Mouse (Mus musculus): Measurements from ENCODE around the gene Dock10. TPM values are rescaled to one million over a fixed set of nuclear protein-coding genes. Genes with fewer than 3 reads are reported as not detected.

The Dock10 gene
- polyA plus RNA-seq, 1 experiment from 2014 or later, result 2.1 TPM

DNA sequence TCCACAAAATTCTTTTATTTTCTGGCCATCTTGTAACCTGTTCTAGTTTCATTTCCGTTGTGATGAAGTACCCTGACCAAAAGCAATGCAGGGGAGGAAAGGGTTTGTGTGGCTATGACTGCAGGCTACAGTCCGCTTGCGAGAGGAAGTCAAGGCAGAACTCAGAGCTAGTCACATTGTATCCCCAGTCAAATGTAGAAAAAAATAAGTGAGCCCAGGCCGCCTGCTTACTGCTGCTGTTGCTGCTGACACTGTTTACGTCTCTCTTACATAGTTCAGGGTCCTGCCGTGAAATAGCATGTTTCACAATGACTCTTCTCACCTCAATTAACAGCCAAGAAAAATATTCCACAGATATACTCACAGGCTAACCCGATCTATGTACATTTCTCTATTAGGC is 87.9 kb downstream of the Dock10 start:
- no peaks in the 10 kb centered on the region for H3K9me3 ChIP-seq
- no peak overlapping the region for H3K9ac ChIP-seq (replicated peaks)
- H3K4me2 ChIP-seq (replicated peaks), result no peak overlapping the region
- no peak for ATAC-seq (replicated peaks)
- no peaks in the 10 kb centered on the region for H3K4me1 ChIP-seq
- H3K27ac ChIP-seq (replicated peaks), result no peak overlapping the region
- H3K36me3 ChIP-seq, result no peaks in the 10 kb centered on the region
- no peaks in the 10 kb centered on the region for H3K27me3 ChIP-seq
- 83% methylated on average over 7 of the region's 7 CpGs for WGBS
- H3K4me3 ChIP-seq, result no peak overlapping the region

DNA sequence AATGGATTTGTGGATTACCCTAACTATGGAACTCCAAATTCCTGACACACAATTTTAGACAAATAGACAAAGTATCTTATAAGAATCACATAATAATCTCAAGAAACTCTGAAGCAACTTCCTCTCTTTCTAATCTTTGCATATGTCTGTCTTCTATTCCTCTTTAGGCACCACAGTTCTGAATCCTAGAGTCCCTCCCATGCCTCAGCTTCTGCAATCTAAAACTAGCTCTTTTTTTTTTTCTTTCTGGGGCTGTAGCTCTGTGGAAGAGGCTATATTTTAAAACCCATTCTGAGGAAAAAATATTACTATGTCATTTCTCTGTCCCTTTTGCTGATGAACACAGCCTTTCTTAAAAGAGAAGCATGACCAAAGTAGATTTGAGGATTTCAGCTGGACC is 92.6 kb downstream of the Dock10 start:
- no peaks in the 10 kb centered on the region for H3K9me3 ChIP-seq
- no peaks in the 10 kb centered on the region for H3K36me3 ChIP-seq
- H3K9ac ChIP-seq (replicated peaks), result no peak overlapping the region
- H3K4me2 ChIP-seq (replicated peaks), result no peak overlapping the region
- H3K27ac ChIP-seq (replicated peaks), result no peak overlapping the region
- H3K4me1 ChIP-seq, result no peaks in the 10 kb centered on the region
- H3K27me3 ChIP-seq, result no peaks in the 10 kb centered on the region
- ATAC-seq (replicated peaks), result no peak
- H3K4me3 ChIP-seq, result no peak overlapping the region

DNA sequence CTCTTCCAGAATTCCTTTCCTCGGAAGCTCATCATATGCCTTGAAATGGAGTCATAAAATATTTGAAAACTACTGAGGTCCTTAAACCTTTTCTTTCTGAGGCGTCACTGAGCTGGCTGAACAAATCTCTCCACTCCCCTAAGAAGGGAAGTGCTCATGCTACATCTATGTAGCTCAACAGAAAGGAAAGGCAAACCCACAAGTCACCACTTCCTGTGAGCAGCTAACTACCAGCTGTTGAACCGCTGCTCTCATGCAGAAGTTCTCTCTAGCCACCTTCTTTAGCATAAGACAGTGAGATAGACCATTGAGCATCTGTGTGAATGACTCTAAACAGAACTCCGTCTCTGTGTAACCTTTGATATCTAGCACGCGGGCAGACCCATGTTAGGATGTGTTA is 93.2 kb downstream of the Dock10 start:
- Histone ChIP-seq H3K4me3 (no peak overlapping the region), H3K27me3 (no peaks in the 10 kb centered on the region), H3K4me1 (no peaks in the 10 kb centered on the region), H3K9ac (replicated peaks) (no peak overlapping the region), H3K27ac (replicated peaks) (no peak overlapping the region), H3K9me3 (no peaks in the 10 kb centered on the region), H3K4me2 (replicated peaks) (no peak overlapping the region), H3K36me3 (no peaks in the 10 kb centered on the region)
- WGBS, result 95% methylated on average over 6 of the region's 6 CpGs
- no peak for ATAC-seq (replicated peaks)

DNA sequence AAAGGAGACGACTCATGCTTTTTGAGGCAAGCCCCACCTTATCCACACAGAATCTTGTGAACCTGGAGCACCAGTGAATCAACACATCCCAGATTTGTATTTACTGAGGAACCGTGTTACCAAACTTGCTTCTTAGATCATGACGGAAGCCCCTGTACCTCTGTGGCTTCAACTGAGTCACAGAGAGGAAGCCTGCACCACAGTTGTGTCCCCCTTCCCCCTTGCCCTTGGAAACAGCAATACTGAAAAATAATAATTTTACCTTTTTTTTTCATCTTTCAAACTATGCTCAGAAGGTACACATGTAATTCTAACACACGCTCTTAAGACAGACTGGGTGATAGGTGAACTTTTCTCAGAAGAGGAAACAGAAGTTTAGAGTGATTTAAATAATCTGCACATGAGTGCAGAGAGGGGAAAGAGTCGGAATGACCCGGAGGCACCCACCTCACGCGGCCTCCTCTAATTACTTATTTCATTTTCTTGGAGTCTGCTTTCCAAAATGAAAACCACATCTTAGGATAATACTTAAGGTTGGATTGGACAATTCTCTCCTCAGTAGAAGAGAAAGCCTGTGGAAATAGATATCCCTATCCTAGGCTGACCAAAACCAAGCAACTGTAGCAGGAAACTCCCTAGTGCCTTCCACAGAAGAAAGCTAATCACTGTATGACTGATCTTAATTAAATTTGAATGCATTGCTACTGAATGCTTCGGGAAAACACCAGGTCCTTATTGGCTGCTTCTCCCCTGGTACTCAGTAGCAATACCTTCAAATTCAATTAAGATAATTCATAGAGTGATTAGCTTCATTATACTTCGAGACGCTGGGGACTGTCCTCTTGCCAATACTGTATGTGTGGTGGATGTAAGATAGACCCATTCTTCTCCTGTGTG is 96.6 kb downstream of the Dock10 start:
- Histone ChIP-seq H3K36me3 (no peaks in the 10 kb centered on the region), H3K4me2 (replicated peaks) (no peak overlapping the region), H3K4me3 (no peak overlapping the region), H3K4me1 (no peaks in the 10 kb centered on the region), H3K9me3 (no peaks in the 10 kb centered on the region), H3K27me3 (no peaks in the 10 kb centered on the region), H3K9ac (replicated peaks) (no peak overlapping the region), H3K27ac (replicated peaks) (no peak overlapping the region)
- WGBS, result 75% methylated on average over 11 of the region's 11 CpGs
- no peak for ATAC-seq (replicated peaks)

DNA sequence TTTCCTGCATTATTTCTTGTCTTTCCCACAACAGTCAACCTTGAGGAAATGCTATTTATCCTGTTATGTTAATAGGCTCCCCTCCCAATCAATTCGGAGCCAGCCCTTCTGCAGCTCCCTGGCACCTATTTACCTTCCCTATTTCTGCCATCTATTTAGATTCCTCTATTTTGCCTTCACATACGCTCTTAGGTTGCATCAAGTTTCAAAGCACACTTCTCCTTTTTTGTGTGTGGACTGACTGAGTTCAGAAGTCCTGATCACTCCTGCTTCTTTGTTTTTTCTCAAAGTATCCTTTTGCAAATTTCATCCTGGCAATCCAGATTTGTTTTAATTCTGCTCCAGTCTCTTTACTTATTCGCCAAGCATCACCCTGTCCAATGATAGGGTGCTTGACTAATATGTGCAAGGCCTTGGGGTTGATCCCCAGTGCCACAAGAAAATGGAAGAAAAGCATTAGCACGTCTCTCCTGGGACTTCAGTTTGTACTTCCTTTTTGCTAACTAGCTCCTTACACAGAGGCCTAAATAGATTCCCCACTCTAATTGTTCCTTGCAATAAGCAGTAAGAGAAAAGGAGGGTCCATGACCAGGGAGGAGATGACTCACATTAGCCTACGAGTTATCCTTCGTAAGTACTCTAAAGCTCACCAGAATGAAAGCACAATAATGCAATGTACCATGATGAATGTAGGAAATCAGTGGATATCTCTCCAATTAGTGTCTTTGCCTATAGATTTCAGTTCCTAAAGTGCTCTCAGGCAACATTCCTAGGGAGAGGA is 98.7 kb downstream of the Dock10 start:
- Histone ChIP-seq H3K4me3 (no peak overlapping the region), H3K27ac (replicated peaks) (no peak overlapping the region), H3K9me3 (no peaks in the 10 kb centered on the region), H3K9ac (replicated peaks) (no peak overlapping the region), H3K27me3 (no peaks in the 10 kb centered on the region), H3K4me2 (replicated peaks) (no peak overlapping the region), H3K4me1 (no peaks in the 10 kb centered on the region), H3K36me3 (no peaks in the 10 kb centered on the region)
- ATAC-seq (replicated peaks), result no peak
- WGBS, result 77% methylated on average over 6 of the region's 6 CpGs

DNA sequence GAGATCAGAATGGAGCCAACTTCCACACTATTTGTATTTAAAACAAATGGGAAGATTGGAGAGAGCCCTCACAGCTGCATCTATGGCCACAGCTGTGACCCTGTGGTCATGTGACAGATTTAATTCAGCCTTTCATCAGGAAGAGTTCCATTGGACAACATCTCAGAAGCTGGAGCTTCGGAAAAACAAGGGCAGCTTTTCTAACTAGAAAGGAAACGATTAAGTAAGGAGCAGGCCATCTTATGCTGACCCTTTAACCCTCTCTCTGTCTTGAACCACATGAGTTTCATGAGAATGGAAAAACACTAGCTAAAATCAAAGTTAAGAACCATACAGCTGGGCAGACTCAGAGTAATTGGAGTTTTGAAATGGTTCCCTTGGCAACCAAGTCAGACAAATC is 101.9 kb downstream of the Dock10 start:
- ATAC-seq (replicated peaks), result no peak
- Histone ChIP-seq H3K36me3 (no peaks in the 10 kb centered on the region), H3K4me2 (replicated peaks) (no peak overlapping the region), H3K4me1 (no peaks in the 10 kb centered on the region), H3K9ac (replicated peaks) (no peak overlapping the region), H3K4me3 (no peak overlapping the region), H3K9me3 (no peaks in the 10 kb centered on the region), H3K27me3 (no peaks in the 10 kb centered on the region), H3K27ac (replicated peaks) (no peak overlapping the region)
- WGBS, result 60% methylated on average over 2 of the region's 2 CpGs

DNA sequence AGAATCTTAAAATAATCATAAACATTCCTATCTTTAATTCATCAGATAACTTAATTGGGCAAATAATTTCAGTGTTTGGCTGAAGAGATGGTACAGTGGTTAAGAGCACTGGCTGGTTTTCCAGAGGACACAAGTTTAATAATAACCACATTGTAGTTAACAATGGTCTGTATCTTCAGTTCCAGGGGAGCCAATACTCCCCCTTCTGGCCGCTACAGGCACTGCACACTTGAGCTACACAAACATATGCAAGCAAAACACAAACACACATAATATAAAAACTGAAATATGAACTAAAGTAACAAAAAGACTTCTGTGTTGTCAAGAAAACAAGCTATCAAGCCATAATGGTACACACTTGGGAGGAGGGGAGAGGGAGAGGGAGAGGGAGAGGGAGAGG is 102.5 kb downstream of the Dock10 start:
- no peaks in the 10 kb centered on the region for H3K4me1 ChIP-seq
- H3K4me3 ChIP-seq, result no peak overlapping the region
- H3K9ac ChIP-seq (replicated peaks), result no peak overlapping the region
- no peaks in the 10 kb centered on the region for H3K9me3 ChIP-seq
- no peak overlapping the region for H3K27ac ChIP-seq (replicated peaks)
- ATAC-seq (replicated peaks), result no peak
- H3K36me3 ChIP-seq, result no peaks in the 10 kb centered on the region
- 78% methylated on average over 1 of the region's 1 CpGs for WGBS
- no peak overlapping the region for H3K4me2 ChIP-seq (replicated peaks)
- H3K27me3 ChIP-seq, result no peaks in the 10 kb centered on the region

DNA sequence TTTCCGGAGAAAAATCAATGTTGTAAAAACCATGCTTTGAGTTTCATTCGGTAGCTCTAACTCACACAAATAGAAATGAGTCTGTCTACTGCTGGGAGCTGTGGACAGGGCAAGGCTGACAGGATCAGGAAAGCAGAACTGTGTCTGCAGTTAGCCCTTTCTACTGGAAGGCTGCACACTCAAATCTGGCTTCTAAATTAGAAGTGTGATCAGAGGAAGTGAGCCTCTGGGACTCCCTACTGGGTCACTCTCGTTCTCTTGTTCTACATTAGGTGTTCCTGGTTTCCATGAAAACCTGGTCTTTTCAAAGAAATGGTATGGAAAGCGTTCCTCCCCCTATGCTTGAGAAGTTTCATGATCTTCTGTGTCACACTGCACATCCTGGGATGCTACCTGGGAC is 103.1 kb downstream of the Dock10 start:
- 83% methylated on average over 4 of the region's 4 CpGs for WGBS
- no peaks in the 10 kb centered on the region for H3K4me1 ChIP-seq
- no peaks in the 10 kb centered on the region for H3K27me3 ChIP-seq

DNA sequence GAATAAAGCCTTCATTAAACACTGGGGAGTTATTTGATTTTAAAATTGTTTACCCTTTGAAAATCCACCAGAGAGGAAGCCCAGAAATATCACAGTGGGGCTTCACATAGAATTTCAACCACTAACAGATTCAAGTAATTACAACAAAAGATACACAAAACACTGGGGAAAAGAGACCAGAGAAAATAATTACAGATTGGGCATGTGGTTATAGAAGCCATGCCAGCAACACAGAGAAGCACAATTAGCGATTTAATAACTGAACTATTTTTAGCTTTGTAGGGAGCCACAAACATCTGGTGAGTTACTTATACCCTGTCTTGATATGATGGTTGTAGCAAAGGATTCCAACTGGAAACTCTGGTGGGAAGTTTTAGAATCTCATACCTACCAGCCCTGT is 104.2 kb downstream of the Dock10 start:
- ATAC-seq (replicated peaks), result no peak
- Histone ChIP-seq H3K36me3 (no peaks in the 10 kb centered on the region), H3K4me3 (no peak overlapping the region), H3K27ac (replicated peaks) (no peak overlapping the region), H3K9ac (replicated peaks) (no peak overlapping the region), H3K9me3 (no peaks in the 10 kb centered on the region), H3K27me3 (no peaks in the 10 kb centered on the region), H3K4me1 (no peaks in the 10 kb centered on the region), H3K4me2 (replicated peaks) (no peak overlapping the region)
- 78% methylated on average over 1 of the region's 1 CpGs for WGBS

More for the DNA sequence above, 103.1 kb downstream of the Dock10 start:
- H3K4me2 ChIP-seq (replicated peaks), result no peak overlapping the region
- no peaks in the 10 kb centered on the region for H3K9me3 ChIP-seq
- no peaks in the 10 kb centered on the region for H3K36me3 ChIP-seq
- no peak overlapping the region for H3K27ac ChIP-seq (replicated peaks)
- H3K4me3 ChIP-seq, result no peak overlapping the region
- no peak for ATAC-seq (replicated peaks)
- no peak overlapping the region for H3K9ac ChIP-seq (replicated peaks)

DNA sequence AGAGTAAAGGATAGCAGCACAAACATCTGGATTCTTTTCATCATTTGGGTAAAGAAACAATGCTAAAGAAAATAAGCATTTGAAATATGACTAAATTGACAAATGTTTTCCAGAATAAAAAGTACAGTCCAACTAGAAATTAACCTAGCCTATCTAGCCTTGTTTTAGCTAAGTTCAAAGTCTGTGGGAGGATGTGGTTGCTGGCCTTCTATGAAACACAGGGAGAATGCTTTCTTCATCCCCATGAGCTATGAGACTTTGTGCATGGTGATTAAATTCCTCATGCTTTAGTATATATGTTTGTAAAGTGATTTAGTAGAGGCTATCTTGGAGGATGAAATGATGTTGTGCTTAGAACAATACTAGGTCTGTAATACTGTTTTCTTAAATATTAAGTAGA is 105.5 kb downstream of the Dock10 start:
- Histone ChIP-seq H3K36me3 (no peaks in the 10 kb centered on the region), H3K4me1 (no peaks in the 10 kb centered on the region), H3K27ac (replicated peaks) (no peak overlapping the region), H3K9ac (replicated peaks) (no peak overlapping the region), H3K4me3 (no peak overlapping the region), H3K9me3 (no peaks in the 10 kb centered on the region), H3K27me3 (no peaks in the 10 kb centered on the region), H3K4me2 (replicated peaks) (no peak overlapping the region)
- ATAC-seq (replicated peaks), result no peak

DNA sequence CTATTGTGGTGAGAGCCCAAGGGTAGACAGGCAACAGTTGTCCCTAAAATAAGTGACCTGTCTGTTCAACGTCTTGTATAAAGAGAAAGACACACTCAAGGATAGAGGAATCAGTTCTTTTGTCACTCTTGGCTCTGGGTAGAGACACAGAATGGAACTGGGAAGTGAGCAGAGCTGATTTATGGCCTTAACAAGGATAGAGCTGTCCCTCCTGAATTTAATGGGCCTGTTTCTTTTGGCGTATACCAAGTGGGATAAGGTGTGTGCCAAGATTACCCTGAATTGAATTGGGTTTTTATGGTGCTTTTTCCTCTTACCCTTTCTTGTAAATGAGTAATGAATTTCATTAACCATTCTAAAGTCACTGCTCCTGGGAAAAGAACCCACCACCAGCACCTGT is 106.2 kb downstream of the Dock10 start:
- Histone ChIP-seq H3K9me3 (no peaks in the 10 kb centered on the region), H3K4me2 (replicated peaks) (no peak overlapping the region), H3K27me3 (no peaks in the 10 kb centered on the region), H3K4me1 (no peaks in the 10 kb centered on the region), H3K4me3 (no peak overlapping the region), H3K9ac (replicated peaks) (no peak overlapping the region), H3K36me3 (no peaks in the 10 kb centered on the region), H3K27ac (replicated peaks) (no peak overlapping the region)
- WGBS, result 56% methylated on average over 2 of the region's 2 CpGs
- ATAC-seq (replicated peaks), result no peak

DNA sequence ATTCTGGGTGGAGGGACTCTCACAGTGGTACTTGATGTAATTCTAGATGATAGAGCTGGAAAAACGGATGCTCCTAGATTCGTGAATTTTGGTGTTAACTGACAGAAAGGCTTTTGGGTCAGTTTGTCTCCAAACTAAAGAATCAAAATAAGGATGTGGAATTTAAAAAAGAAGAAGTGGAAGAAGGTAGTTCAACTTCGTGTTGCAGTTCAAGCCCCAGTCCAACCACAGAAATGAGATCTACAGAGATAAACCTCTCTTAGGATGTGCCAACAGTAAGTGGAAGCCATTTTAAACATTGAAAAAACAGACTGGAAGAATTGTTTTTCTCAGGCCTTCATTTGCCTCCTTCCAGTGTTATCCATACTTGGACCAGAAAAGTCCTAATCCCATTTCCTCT is 111.7 kb downstream of the Dock10 start:
- Histone ChIP-seq H3K4me2 (replicated peaks) (no peak overlapping the region), H3K27ac (replicated peaks) (no peak overlapping the region), H3K36me3 (no peaks in the 10 kb centered on the region), H3K9ac (replicated peaks) (no peak overlapping the region), H3K27me3 (no peaks in the 10 kb centered on the region), H3K4me3 (no peak overlapping the region), H3K4me1 (no peaks in the 10 kb centered on the region), H3K9me3 (no peaks in the 10 kb centered on the region)
- no peak for ATAC-seq (replicated peaks)
- 86% methylated on average over 3 of the region's 3 CpGs for WGBS

All from forebrain, embryonic 15.5 days (tissue).